Mouse (Mus musculus) cerebellum, postnatal 14 days (tissue): ENCODE results near the gene Ssc5d.
A peak's percentile ranks its signal among the peaks of the same experiment; 100 is the strongest.

Experiments used
- DNase-seq, 2 experiments: peaks; one replicate each; pipeline ENCODE4 v3.0.0; 2021; ENCODE audit warnings: mixed read lengths in 2 of 2

The Ssc5d gene

GRCm38 (mm10) chr7:4950561-4951342 is 25.2 kb downstream of the Ssc5d start:
- no peak for DNase-seq

GRCm38 (mm10) chr7:4953815-4954445 is 28.3 kb downstream of the Ssc5d start:
- peak; percentile 40 to 43 for DNase-seq

- no peak for DNase-seq
Observed at GRCm38 (mm10) chr7:4957361-4957760, 31.8 kb downstream of the Ssc5d start.

- no peak for DNase-seq
Observed at GRCm38 (mm10) chr7:4963527-4963926, 37.9 kb downstream of the Ssc5d start.

- DNase-seq: peak; percentile 27 to 60
Observed at GRCm38 (mm10) chr7:4964272-4964671, 38.7 kb downstream of the Ssc5d start, which contains the start of gene Sbk2. Gene Sbk2, minus strand, starts transcription at chr7:4964406.

GRCm38 (mm10) chr7:4964988-4965387 is 39.4 kb downstream of the Ssc5d start:
- DNase-seq: no peak

- DNase-seq: no peak
Observed at GRCm38 (mm10) chr7:4971068-4971467, 45.5 kb downstream of the Ssc5d start, which contains the start of gene Sbk3. Gene Sbk3, minus strand, starts transcription at chr7:4971168.

GRCm38 (mm10) chr7:4971710-4972109 is 46.1 kb downstream of the Ssc5d start:
- no peak for DNase-seq

- DNase-seq: no peak
Observed at GRCm38 (mm10) chr7:4972321-4973047, 46.9 kb downstream of the Ssc5d start.

- no peak for DNase-seq
Observed at GRCm38 (mm10) chr7:4975455-4975854, 49.9 kb downstream of the Ssc5d start.

- DNase-seq: no peak
Observed at GRCm38 (mm10) chr7:4976832-4977231, 51.2 kb downstream of the Ssc5d start.

- DNase-seq: no peak
Observed at GRCm38 (mm10) chr7:4988250-4988649, 62.7 kb downstream of the Ssc5d start.

- DNase-seq: peak; percentile 32 to 42
Observed at GRCm38 (mm10) chr7:4993347-4993998, 67.9 kb downstream of the Ssc5d start.

- peak; percentile 40 to 41 for DNase-seq
Observed at GRCm38 (mm10) chr7:4993999-4994788, 68.6 kb downstream of the Ssc5d start.
